Mouse (Mus musculus): ENCODE data around the gene Tmem184b. TPM values are rescaled to one million over a fixed set of nuclear protein-coding genes. Genes with fewer than 3 reads are reported as not detected.
A peak's percentile ranks its signal among the peaks of the same experiment; 100 is the strongest.

Tmem184b gene
- total RNA-seq, 1 experiment from 2014 or later: 3.5 TPM

DNA sequence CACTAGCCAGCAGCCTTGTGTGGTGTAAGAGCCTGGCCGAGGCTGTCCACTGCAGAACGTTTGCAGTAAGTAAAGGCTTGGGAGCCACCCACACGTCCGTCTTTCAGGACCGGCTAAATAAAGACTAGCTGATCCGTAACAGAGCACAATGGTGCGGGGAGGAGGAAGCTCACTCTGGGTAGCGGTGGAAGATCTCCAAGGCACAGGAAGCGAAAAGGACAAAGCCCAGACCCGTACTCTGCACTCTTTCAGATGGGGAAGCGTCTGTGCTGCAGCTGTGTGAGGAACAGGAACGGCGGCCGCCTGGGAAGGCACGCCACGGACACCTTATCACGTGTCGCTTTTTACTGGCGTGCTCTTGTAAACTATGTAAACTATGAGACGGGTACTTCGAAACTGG is 29.5 kb upstream of the Tmem184b start:
- peak; percentile 56 to 58 for ATAC-seq (replicated peaks in 1 of 2; ENCODE audit: insufficient read depth in 1 of 2, low FRiP score in 2 of 2, low TSS enrichment in 1 of 2, low read depth in 1 of 2, poor library complexity in 2 of 2, severe bottlenecking in 2 of 2)

- ATAC-seq (replicated peaks in 1 of 2; ENCODE audit: insufficient read depth in 1 of 2, low FRiP score in 2 of 2, low TSS enrichment in 1 of 2, low read depth in 1 of 2, poor library complexity in 2 of 2, severe bottlenecking in 2 of 2): no peak
Measured at GRCm38 (mm10) chr15:79432328-79432727, 29.0 kb upstream of the Tmem184b start.

GRCm38 (mm10) chr15:79431925-79432324 is 28.6 kb upstream of the Tmem184b start:
- ATAC-seq (replicated peaks in 1 of 2; ENCODE audit: insufficient read depth in 1 of 2, low FRiP score in 2 of 2, low TSS enrichment in 1 of 2, low read depth in 1 of 2, poor library complexity in 2 of 2, severe bottlenecking in 2 of 2): no peak

GRCm38 (mm10) chr15:79430461-79431000 is 27.2 kb upstream of the Tmem184b start:
- no peak for ATAC-seq (replicated peaks in 1 of 2; ENCODE audit: insufficient read depth in 1 of 2, low FRiP score in 2 of 2, low TSS enrichment in 1 of 2, low read depth in 1 of 2, poor library complexity in 2 of 2, severe bottlenecking in 2 of 2)

GRCm38 (mm10) chr15:79429994-79430393 is 26.6 kb upstream of the Tmem184b start:
- no peak for ATAC-seq (replicated peaks in 1 of 2; ENCODE audit: insufficient read depth in 1 of 2, low FRiP score in 2 of 2, low TSS enrichment in 1 of 2, low read depth in 1 of 2, poor library complexity in 2 of 2, severe bottlenecking in 2 of 2)

DNA sequence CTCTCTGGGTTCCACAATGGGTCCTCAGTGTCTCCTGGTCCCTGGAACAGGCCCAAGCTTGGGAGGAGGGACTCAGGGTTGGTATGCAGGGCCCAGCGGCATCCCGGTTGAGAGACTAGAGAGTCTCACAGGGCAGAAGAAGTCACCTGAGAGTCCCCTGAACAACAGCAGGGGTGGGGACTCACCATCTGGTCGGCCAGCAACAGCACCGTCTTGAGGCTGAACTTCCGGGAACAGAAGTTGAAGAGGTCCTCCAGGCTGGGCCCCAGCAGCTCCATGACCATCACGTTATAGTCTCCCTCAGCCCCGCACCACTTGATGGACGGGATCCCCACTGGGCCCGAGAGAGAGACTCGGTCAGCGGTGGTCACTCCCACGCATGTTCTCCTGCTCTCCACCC is 26.2 kb upstream of the Tmem184b start:
- no peak for ATAC-seq (replicated peaks in 1 of 2; ENCODE audit: insufficient read depth in 1 of 2, low FRiP score in 2 of 2, low TSS enrichment in 1 of 2, low read depth in 1 of 2, poor library complexity in 2 of 2, severe bottlenecking in 2 of 2)

DNA sequence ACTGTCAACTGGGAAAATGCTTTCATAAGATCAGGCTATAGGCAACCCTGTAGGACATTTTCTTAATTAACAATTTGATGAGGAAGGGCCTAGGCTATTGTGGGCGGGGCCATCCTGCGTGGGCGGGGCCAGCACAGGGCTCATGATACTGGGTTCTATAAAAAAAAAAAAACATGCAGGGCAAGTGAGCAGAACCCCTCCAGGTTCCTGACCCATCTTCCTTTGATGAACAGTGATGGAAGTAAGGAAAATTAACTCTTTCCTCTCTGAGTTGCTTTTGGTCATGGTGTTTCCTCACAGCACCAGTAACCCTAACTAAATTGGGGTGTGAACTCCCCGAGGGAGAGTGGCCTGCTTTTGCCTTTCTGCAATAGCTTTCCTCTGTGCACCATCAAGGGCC is 25.2 kb upstream of the Tmem184b start:
- no peak for ATAC-seq (replicated peaks in 1 of 2; ENCODE audit: insufficient read depth in 1 of 2, low FRiP score in 2 of 2, low TSS enrichment in 1 of 2, low read depth in 1 of 2, poor library complexity in 2 of 2, severe bottlenecking in 2 of 2)

- ATAC-seq (replicated peaks in 1 of 2; ENCODE audit: insufficient read depth in 1 of 2, low FRiP score in 2 of 2, low TSS enrichment in 1 of 2, low read depth in 1 of 2, poor library complexity in 2 of 2, severe bottlenecking in 2 of 2): peak in 1 of 2 experiments; percentile 20; a peak in 1 of 4 replicates
Measured at GRCm38 (mm10) chr15:79427516-79427915, 24.1 kb upstream of the Tmem184b start.

- ATAC-seq (replicated peaks in 1 of 2; ENCODE audit: insufficient read depth in 1 of 2, low FRiP score in 2 of 2, low TSS enrichment in 1 of 2, low read depth in 1 of 2, poor library complexity in 2 of 2, severe bottlenecking in 2 of 2): no peak
Measured at GRCm38 (mm10) chr15:79425516-79425915, 22.1 kb upstream of the Tmem184b start.

GRCm38 (mm10) chr15:79424602-79425001 is 21.2 kb upstream of the Tmem184b start:
- ATAC-seq (replicated peaks in 1 of 2; ENCODE audit: insufficient read depth in 1 of 2, low FRiP score in 2 of 2, low TSS enrichment in 1 of 2, low read depth in 1 of 2, poor library complexity in 2 of 2, severe bottlenecking in 2 of 2): no peak

DNA sequence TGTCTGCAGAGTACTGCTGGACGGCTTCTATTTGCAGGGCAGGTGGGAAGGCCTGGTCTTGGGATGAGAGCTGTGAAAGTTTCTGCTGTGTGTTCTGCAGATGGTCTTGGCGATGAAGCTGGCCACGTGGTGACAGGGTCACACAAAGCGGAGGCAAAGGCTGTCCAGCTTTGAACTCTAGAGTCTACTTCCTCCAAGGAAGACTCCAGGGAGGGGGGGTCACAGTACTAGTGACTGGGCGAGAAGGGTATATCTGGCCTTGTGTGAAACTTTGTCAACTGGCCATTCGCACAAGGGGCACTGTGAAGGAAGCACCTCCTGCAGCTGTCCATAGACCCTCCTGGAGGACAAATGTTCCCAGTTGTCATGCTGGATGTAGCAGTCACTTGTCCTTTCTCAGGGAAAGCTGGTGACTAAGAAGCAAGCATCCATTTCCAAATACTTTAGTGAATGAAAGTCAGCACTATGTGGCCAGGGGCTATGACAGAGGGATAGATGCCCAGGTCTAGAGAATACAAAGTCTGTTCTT is 19.4 kb upstream of the Tmem184b start:
- no peak for ATAC-seq (replicated peaks in 1 of 2; ENCODE audit: insufficient read depth in 1 of 2, low FRiP score in 2 of 2, low TSS enrichment in 1 of 2, low read depth in 1 of 2, poor library complexity in 2 of 2, severe bottlenecking in 2 of 2)

GRCm38 (mm10) chr15:79418677-79419076 is 15.3 kb upstream of the Tmem184b start:
- no peak for ATAC-seq (replicated peaks in 1 of 2; ENCODE audit: insufficient read depth in 1 of 2, low FRiP score in 2 of 2, low TSS enrichment in 1 of 2, low read depth in 1 of 2, poor library complexity in 2 of 2, severe bottlenecking in 2 of 2)

GRCm38 (mm10) chr15:79418265-79418664 is 14.9 kb upstream of the Tmem184b start:
- ATAC-seq (replicated peaks in 1 of 2; ENCODE audit: insufficient read depth in 1 of 2, low FRiP score in 2 of 2, low TSS enrichment in 1 of 2, low read depth in 1 of 2, poor library complexity in 2 of 2, severe bottlenecking in 2 of 2): no peak

DNA sequence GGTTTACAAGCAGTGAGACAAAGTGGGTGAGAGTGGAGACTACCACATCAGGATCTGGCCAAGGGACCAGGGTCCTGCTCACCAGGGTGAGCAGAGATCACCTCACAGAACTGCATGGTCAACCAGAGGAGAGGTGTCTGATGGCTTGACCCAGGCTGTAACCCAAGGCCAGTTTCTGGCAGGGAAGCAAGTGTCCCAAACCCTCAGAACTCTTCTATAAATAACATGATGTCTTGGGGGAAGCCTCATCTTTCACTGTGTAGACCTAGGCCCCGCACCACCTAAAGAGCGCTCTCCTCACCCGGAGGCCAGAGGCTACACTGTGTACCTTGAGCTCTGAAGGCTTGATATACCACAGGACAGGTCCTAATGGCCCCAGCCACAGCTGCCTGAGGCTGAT is 14.0 kb upstream of the Tmem184b start:
- ATAC-seq (replicated peaks in 1 of 2; ENCODE audit: insufficient read depth in 1 of 2, low FRiP score in 2 of 2, low TSS enrichment in 1 of 2, low read depth in 1 of 2, poor library complexity in 2 of 2, severe bottlenecking in 2 of 2): no peak

DNA sequence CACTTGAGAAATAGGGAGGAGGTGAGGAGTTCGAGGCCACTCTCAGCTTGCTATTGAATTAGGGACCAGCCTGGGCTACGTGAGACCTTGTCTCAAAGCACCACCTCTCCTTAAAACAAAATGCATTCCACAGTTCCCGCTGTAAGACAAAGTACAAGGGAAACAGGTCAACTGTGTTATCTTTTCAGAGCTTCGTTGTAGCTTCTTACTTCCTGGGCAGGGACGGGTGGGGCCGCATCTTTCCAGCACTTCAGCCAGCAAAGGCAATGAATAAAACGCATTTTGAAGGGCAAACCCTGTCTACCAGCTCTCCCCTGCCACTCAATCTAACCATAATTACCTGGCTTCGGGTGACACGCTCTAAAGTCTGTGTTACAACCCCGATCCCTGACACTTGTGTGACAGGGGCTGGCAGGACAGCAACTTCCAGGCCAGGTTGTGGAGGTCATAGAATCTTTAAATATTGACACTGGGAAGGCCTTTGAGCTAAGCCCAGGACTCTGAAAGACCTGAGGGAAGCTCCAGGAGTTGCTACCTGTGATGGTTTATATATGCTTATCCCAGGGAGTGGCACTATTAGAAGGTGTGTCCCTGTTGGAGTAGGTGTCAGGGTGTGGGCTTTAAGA is 13.2 kb upstream of the Tmem184b start:
- ATAC-seq (replicated peaks in 1 of 2; ENCODE audit: insufficient read depth in 1 of 2, low FRiP score in 2 of 2, low TSS enrichment in 1 of 2, low read depth in 1 of 2, poor library complexity in 2 of 2, severe bottlenecking in 2 of 2): no peak

DNA sequence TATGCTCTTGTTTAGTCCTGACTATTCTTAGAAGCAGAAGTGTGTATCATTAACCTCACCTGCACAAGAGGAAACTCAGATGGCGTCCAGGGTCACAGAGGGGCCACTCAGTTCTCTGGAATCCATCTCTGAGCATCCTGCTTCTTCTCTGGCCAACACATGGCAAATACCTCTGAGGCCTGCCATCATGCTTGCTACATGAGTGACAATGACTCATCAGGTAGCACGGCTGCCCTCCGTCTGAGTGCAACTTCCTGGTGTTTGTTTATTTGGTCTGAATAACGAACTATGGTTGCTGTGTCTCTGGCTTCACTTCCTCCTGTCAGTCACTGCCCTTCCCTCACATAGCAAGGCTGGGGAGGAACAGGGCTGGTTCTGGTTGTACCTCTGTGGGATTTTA is 11.1 kb upstream of the Tmem184b start:
- peak; percentile 86 to 93 for ATAC-seq (replicated peaks in 1 of 2; ENCODE audit: insufficient read depth in 1 of 2, low FRiP score in 2 of 2, low TSS enrichment in 1 of 2, low read depth in 1 of 2, poor library complexity in 2 of 2, severe bottlenecking in 2 of 2)

GRCm38 (mm10) chr15:79413802-79414201 is 10.4 kb upstream of the Tmem184b start:
- ATAC-seq (replicated peaks in 1 of 2; ENCODE audit: insufficient read depth in 1 of 2, low FRiP score in 2 of 2, low TSS enrichment in 1 of 2, low read depth in 1 of 2, poor library complexity in 2 of 2, severe bottlenecking in 2 of 2): peak in 1 of 2 experiments; percentile 38; a peak in 1 of 4 replicates

- ATAC-seq (replicated peaks in 1 of 2; ENCODE audit: insufficient read depth in 1 of 2, low FRiP score in 2 of 2, low TSS enrichment in 1 of 2, low read depth in 1 of 2, poor library complexity in 2 of 2, severe bottlenecking in 2 of 2): no peak
Measured at GRCm38 (mm10) chr15:79413201-79413600, 9.8 kb upstream of the Tmem184b start.

All from hematopoietic stem cell, adult 5-6 weeks (primary cell).